Mouse (Mus musculus): ENCODE results near the gene Rtn4r.

- no peak for TF ChIP-seq CTCF (IDR thresholded peaks at IDR 0.05; ENCODE audit: control insufficient read depth, insufficient read depth, low read length)
- TF ChIP-seq POLR2A (IDR thresholded peaks at IDR 0.05; ENCODE audit: borderline replicate concordance, control insufficient read depth, low read depth, low read length), result no peak
Measured at GRCm38 (mm10) chr16:18080171-18080570, 47.3 kb upstream of the Rtn4r start.
